Mouse (Mus musculus) myocyte (in vitro differentiated cells): ENCODE data around the gene 1700015G11Rik. TPM values are rescaled to one million over a fixed set of nuclear protein-coding genes. Genes with fewer than 3 reads are reported as not detected.

Source experiments
- H3K27me3 ChIP-seq: one replicate; pipeline ENCODE4 v1.6.1; 2011; ENCODE audit not compliant: control insufficient read depth, insufficient read depth, insufficient read length
- H3K36me3 ChIP-seq: one replicate; pipeline ENCODE4 v1.6.1; 2011; ENCODE audit not compliant: control insufficient read depth, insufficient read depth
- H3K4me2 ChIP-seq: one replicate; pipeline ENCODE4 v1.6.1; 2011; ENCODE audit warnings: low read depth, control low read depth
- H3K4me3 ChIP-seq: one replicate; pipeline ENCODE4 v1.5.1; 2011; ENCODE audit warnings: mild to moderate bottlenecking, control low read depth, moderate library complexity
- H3K79me2 ChIP-seq: one replicate; pipeline ENCODE4 v1.6.1; 2011; ENCODE audit not compliant: control insufficient read depth, insufficient read depth
- H3ac ChIP-seq: one replicate; pipeline ENCODE4 v1.6.1; 2011; ENCODE audit not compliant: control insufficient read depth, insufficient read length
- CEBPB ChIP-seq: IDR thresholded peaks from 2 replicates; pipeline ENCODE4 v1.6.1; 2011; ENCODE audit warnings: mild to moderate bottlenecking, moderate library complexity; ENCODE audit not compliant: poor library complexity, insufficient read depth, severe bottlenecking
- E2F4 ChIP-seq: IDR thresholded peaks from one replicate; pipeline ENCODE4 v1.6.1; 2011; ENCODE audit warnings: mild to moderate bottlenecking, control low read depth, moderate library complexity; ENCODE audit not compliant: insufficient read depth
- MAX ChIP-seq: IDR thresholded peaks from one replicate; pipeline ENCODE4 v1.6.1; 2011; ENCODE audit warnings: low read depth, mild to moderate bottlenecking, control low read depth
- MYOD1 ChIP-seq, 3 experiments: IDR thresholded peaks; one replicate each; pipeline ENCODE4 v1.6.1; 2011; ENCODE audit warnings: control low read depth in 2 of 3, low read depth in 2 of 3, mild to moderate bottlenecking in 2 of 3, moderate library complexity in 1 of 3; ENCODE audit not compliant: insufficient read length in 2 of 3, control insufficient read depth in 1 of 3
- MYOG ChIP-seq, 3 experiments: IDR thresholded peaks; one replicate each; pipeline ENCODE4 v1.6.1; 2011; ENCODE audit warnings: control low read depth in 2 of 3, low read depth in 2 of 3, mild to moderate bottlenecking in 2 of 3; ENCODE audit not compliant: insufficient read length in 2 of 3, control insufficient read depth in 1 of 3, insufficient read depth in 1 of 3
- POLR2A ChIP-seq: IDR thresholded peaks from one replicate; pipeline ENCODE4 v1.6.1; 2011; ENCODE audit warnings: low read depth, mild to moderate bottlenecking, control low read depth, moderate library complexity; ENCODE audit not compliant: insufficient read length
- POLR2AphosphoS2 ChIP-seq: IDR thresholded peaks from one replicate; pipeline ENCODE4 v1.6.1; 2011; ENCODE audit warnings: low read depth, control low read depth; ENCODE audit not compliant: insufficient read length
- REST ChIP-seq: IDR thresholded peaks from one replicate; pipeline ENCODE4 v1.6.1; 2011; ENCODE audit warnings: mild to moderate bottlenecking, control low read depth, moderate library complexity; ENCODE audit not compliant: insufficient read depth, insufficient read length
- SRF ChIP-seq: IDR thresholded peaks from one replicate; pipeline ENCODE4 v1.6.1; 2011; ENCODE audit warnings: low read depth; ENCODE audit not compliant: control insufficient read depth, insufficient read length
- TCF12 ChIP-seq: IDR thresholded peaks from one replicate; pipeline ENCODE4 v1.6.1; 2011; ENCODE audit warnings: mild to moderate bottlenecking, control low read depth; ENCODE audit not compliant: poor library complexity, insufficient read depth, severe bottlenecking
- TCF3 ChIP-seq: IDR thresholded peaks from one replicate; pipeline ENCODE4 v1.6.1; 2011; ENCODE audit warnings: low read depth, control low read depth; ENCODE audit not compliant: insufficient read length
- USF1 ChIP-seq: IDR thresholded peaks from one replicate; pipeline ENCODE4 v1.6.1; 2011; ENCODE audit warnings: low read depth, mild to moderate bottlenecking, control low read depth, moderate library complexity
- polyA plus RNA-seq: library from polyadenylated mRNA; unstranded; fragments of >200 nt; fragmentation: generic; extraction: Trizol; gene quantifications from one replicate; pipeline ENCODE4 v1.2.1, GENCODE M21; 2012; ENCODE audit warnings: missing spikeins

1700015G11Rik gene
- polyA plus RNA-seq, 1 experiment, result not detected

- TF ChIP-seq TCF3, result no peak
- TF ChIP-seq REST, result no peak
- TF ChIP-seq TCF12, result no peak
- TF ChIP-seq POLR2A, result no peak
- TF ChIP-seq MYOG (IDR thresholded peaks at IDR 0.05; ENCODE audit: control insufficient read depth in 1 of 3, insufficient read depth in 1 of 3, insufficient read length in 2 of 3, low read depth in 2 of 3), result no peak
- TF ChIP-seq USF1, result no peak
- TF ChIP-seq E2F4, result no peak
- no peak for TF ChIP-seq MAX
- TF ChIP-seq MYOD1 (IDR thresholded peaks at IDR 0.05; ENCODE audit: control insufficient read depth in 1 of 3, insufficient read length in 2 of 3, low read depth in 2 of 3), result no peak
- no peak for TF ChIP-seq CEBPB
- TF ChIP-seq POLR2AphosphoS2, result no peak
- TF ChIP-seq SRF, result no peak
- no peaks in the 10 kb centered on the region for H3K79me2 ChIP-seq
- no peak overlapping the region for H3K4me2 ChIP-seq
- no peaks in the 10 kb centered on the region for H3K36me3 ChIP-seq
- H3K27me3 ChIP-seq, result no peaks in the 10 kb centered on the region
- H3K4me3 ChIP-seq, result no peak overlapping the region
- no peak overlapping the region for H3ac ChIP-seq
Observed at GRCm38 (mm10) chr7:52037600-52038582, 22.4 kb upstream of the 1700015G11Rik start.

DNA sequence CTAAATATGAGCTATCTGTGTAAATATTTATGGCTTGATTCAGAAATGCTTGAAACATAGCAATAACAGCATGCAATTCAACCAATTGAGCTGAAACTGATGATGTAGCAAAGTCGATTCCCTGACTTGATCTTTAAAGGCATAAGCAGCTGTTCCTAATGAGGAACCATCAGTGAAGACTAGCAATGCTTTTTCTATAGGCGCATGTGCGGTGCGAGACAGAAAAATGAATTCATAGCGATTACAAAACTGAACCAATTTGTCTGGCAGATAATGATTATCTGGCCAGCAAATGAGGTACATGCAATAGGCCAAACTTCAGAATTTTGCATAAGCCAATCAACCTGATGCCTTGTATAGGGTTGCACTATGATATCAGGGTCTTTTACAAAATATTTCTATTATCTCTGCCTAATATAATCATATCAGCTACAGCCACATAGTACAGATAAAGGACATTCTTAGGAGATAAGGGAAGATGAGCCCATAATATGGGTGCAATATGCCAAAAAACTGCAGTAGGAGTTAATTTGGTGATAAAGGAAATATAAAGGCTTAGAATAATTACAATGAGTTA is 8.6 kb upstream of the 1700015G11Rik start:
- Histone ChIP-seq H3K27me3 (no peaks in the 10 kb centered on the region), H3K36me3 (no peaks in the 10 kb centered on the region), H3ac (no peak overlapping the region), H3K4me2 (no peak overlapping the region), H3K79me2 (no peaks in the 10 kb centered on the region), H3K4me3 (no peak overlapping the region)
- TF ChIP-seq TCF3 (no peak), CEBPB (no peak), TCF12 (no peak), MYOD1 (IDR thresholded peaks at IDR 0.05; ENCODE audit: control insufficient read depth in 1 of 3, insufficient read length in 2 of 3, low read depth in 2 of 3) (no peak), E2F4 (no peak), MYOG (IDR thresholded peaks at IDR 0.05; ENCODE audit: control insufficient read depth in 1 of 3, insufficient read depth in 1 of 3, insufficient read length in 2 of 3, low read depth in 2 of 3) (no peak), POLR2A (no peak), SRF (no peak), MAX (no peak), REST (no peak), POLR2AphosphoS2 (no peak), USF1 (no peak)

DNA sequence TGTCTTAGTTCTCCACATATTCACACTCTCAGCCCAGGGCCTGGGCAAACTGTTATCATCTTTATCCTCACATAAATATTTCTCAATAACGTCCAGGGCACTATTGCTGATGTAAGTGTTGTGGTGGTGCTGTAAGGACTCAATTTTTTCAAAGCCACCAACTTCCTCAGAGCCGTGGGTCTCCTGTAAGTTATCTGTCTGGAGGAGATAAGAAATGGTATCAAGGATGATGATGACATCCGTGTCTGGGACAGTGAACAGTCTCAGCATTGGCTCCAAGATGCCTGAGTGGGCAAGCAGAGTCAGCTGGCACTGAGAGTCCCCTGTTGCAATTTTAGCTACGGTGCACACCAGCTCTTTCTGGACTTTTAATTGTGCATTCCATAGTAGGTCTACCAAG is 6.5 kb upstream of the 1700015G11Rik start:
- no peak overlapping the region for H3K4me3 ChIP-seq
- no peaks in the 10 kb centered on the region for H3K36me3 ChIP-seq
- H3K27me3 ChIP-seq, result no peaks in the 10 kb centered on the region
- H3K4me2 ChIP-seq, result no peak overlapping the region
- no peak overlapping the region for H3ac ChIP-seq
- TF ChIP-seq CEBPB (no peak), USF1 (no peak), POLR2A (no peak), E2F4 (no peak), MAX (no peak), POLR2AphosphoS2 (no peak), MYOG (IDR thresholded peaks at IDR 0.05; ENCODE audit: control insufficient read depth in 1 of 3, insufficient read depth in 1 of 3, insufficient read length in 2 of 3, low read depth in 2 of 3) (no peak), TCF3 (no peak)
- no peaks in the 10 kb centered on the region for H3K79me2 ChIP-seq

DNA sequence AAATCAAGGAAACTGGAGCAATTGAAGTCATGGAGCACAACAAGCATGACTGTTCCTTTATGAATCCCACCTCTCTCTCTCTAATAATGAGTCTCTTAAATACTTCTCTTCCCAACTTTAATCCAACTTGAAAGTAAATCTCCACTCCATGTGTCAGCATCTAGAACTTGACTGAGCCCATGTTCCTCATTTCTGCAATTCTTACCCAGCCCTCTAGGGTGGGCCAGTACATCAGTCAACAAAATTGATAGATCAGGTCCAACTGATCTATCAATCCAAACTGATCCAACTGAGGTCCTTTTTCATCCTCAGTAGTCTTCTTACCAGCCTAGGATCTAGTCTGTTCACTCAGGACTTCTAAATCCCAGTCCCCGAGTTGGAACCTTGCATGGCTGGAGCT is 348 bp downstream of the 1700015G11Rik start:
- H3K4me3 ChIP-seq, result no peak overlapping the region
- H3ac ChIP-seq, result no peak overlapping the region
- no peaks in the 10 kb centered on the region for H3K27me3 ChIP-seq
- TF ChIP-seq E2F4 (no peak), MYOD1 (IDR thresholded peaks at IDR 0.05; ENCODE audit: control insufficient read depth in 1 of 3, insufficient read length in 2 of 3, low read depth in 2 of 3) (no peak), CEBPB (no peak), TCF3 (no peak), TCF12 (no peak), REST (no peak), SRF (no peak), POLR2AphosphoS2 (no peak), MYOG (IDR thresholded peaks at IDR 0.05; ENCODE audit: control insufficient read depth in 1 of 3, insufficient read depth in 1 of 3, insufficient read length in 2 of 3, low read depth in 2 of 3) (no peak), MAX (no peak), POLR2A (no peak), USF1 (no peak)
- H3K4me2 ChIP-seq, result no peak overlapping the region
- no peaks in the 10 kb centered on the region for H3K36me3 ChIP-seq
- no peaks in the 10 kb centered on the region for H3K79me2 ChIP-seq
